Mouse (Mus musculus) right cerebral cortex, postnatal 4 days (tissue): Measurements from ENCODE around the gene Bpgm.

Experiments used
- DNase-seq: peaks from one replicate; pipeline ENCODE4 v3.0.0-alpha.2; 2022

The Bpgm gene

DNA sequence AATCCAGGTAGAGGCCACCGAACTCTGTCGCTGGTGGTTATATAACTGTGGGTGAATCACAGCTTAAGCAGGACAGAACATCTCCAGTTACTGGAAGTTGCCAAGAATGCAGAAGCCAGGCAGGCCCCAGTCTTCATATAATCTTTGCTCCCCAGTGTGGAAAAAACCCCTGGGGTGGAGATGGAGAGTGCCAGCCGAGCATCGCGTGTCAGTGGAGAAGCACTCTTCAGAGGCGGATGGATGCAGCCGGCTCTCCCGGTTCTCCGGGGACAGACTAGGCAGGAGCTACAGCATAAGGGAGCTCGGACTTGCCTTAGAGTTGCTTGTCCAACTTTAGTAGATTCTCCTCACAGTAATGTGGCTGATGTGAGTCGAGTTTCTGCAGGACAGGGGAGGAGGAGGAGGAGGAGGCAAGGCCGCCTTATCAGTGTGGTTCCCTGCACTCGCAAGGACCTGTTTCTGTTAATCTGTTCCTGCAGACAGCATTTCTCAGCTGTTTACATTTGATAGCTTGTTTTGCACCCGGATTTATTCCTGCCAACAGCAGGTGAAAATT lies 10.1 kb downstream of the Bpgm start:
- DNase-seq: no peak

DNA sequence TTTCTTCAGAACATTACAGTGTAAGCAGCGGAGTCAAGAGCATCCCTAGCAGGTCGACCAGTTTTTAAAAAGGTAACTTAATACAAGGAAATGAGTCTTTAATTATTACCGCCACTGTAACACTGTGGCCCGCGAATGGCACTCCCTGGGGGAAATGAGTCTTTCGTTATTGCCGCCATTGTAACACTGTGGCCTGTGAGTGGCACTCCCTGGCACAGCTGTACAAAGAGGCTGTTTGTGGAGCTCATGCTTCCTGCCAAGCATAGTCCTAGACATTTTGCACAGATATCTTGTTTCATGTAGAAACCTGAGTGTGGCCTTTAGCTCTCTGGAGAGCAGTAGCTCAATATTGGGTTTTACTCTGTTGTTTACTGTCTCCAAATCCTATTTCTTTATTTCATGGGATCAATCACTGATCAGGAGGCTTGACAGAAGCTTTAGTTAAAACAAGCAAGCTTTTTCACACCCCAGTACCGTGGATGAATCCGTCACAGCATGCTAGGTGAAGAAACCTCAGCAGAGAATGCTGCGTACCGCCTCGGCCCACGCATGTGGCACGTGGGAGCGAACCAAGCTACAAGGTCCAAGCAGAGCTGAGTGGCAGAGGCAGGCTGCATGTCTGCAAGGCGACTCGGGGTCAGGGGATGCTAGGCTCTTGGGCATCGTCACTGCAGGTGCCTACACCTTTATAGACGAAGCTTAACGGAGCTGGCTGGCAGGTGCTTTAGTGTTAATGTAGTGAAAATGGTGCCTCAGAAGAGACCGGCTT lies 17.5 kb downstream of the Bpgm start:
- no peak for DNase-seq

DNA sequence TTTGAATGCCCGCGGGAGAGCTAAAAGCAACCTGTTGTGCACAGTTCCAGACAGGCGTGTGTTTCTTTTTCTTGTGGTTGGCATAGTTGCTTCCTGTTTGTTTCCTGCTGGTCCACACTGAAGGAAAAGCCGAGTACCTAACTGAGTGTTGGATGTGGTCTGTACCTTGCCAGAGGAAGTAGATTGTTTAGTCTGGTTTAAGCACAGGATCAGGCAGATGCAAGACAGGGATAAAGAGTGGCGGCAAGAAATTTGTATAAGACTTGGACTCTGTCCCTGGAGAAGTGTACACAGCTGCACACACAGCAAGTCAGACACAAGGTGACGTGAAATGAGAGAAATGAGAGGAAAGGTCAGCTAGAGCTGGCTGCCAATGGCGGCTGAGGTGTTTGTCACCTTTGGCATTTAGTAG lies 19.1 kb downstream of the Bpgm start:
- DNase-seq: no peak

DNA sequence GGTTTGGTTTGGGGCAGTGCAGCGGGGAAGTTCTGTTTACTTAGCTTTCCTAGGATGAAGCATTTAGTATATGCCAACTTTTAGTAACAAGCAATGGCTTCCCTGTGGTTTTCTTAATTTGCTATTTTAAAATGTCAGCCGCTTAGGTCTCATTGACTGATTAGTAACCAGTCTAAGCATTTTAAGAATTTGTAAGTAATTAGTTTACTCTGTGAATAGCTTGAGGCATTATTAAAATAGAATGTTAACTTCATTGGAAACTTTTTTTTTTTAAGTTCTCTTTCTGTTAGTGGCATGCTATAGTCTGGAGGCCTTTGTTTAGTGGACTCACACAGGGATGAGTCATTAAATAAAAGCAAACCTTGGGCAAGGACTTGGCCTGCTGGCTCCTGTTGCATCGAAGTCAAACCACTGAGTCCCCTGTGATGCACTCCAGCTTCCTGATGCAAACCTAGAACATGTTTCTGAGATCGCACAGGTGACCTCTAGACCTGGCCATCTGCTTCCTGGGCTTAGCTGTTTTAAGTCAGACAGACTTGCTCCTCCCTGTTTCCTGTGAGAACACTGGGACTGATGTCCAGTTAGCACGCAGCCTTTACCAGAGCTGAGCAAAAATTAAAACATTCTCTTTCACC lies 22.1 kb downstream of the Bpgm start:
- no peak for DNase-seq

DNA sequence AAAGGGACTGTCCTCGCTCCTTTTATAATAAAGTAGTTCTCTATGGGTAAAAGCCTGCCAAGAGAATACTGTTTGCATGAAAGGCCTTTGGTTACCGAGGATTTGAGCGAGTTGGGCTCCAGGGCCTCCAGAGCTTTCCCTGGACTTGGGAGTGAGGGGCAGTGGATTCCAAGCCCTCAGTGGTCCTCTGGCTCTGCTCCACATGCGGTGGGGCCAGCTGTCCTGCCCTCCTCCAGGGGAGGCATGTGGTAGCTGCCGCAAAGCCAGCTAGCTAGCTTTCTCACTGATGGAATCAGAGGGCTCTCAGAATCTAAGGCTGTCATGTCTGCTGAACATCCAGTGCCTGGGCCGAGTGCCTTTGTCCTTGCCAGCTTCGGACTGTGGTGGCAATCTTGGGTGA lies 26.3 kb downstream of the Bpgm start:
- DNase-seq: no peak

DNA sequence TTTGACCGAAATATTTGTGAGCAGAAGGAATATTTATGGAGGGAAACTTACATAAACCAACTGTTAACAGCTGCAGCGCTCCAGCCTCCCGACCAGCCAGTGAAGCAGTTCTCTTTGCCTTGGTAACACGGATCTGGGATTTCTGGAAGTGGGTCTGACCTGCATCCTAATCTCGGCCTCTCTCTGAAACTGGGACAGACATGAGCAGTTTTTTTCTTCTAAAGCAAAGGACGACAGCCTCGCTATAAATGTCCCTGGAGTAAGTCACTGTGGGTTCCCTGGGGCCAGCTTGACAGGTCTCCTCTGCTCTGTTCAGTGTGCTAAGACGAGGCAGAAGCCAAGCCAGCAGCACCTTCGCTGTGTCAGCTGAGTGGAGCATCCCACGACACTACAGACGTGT lies 29.9 kb downstream of the Bpgm start:
- DNase-seq: no peak

DNA sequence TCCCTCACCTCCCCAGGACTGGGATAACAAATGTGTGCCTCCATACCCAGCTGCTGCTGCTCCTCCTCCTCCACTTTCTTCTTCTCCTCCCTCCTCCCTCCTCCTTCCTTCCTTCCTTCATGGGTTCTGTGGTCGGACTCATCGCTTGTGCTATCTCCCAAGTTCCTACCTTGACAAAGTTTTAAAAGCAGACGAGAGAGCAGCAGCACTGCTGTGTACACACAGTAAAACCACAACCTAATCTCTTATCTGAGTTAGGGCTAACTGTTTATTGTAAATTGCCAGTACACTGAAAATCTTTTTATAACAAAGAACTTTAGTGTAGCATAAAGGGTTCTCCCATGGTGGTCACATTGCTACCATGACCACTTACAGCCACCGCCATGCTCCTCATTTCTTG lies 31.6 kb downstream of the Bpgm start:
- DNase-seq: no peak

DNA sequence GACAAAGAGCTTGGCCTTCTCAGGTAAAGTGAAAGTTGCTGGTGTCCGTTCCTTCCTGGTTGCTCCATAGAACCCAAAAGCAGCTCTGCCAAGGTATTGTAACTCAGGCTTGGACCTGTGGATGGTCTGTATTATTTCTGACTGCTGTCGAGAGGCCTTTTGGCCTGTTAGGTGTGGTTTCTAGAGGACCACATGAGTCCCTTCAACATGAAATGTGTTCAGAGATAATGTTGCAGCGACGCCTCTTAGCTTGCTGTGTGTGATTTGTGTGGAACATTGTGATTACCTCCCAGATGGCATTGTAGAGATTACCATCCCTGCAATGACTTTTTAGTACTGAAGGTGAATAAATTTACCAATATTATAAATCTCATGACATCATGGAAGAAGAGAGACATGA lies 32.0 kb downstream of the Bpgm start:
- DNase-seq: no peak

DNA sequence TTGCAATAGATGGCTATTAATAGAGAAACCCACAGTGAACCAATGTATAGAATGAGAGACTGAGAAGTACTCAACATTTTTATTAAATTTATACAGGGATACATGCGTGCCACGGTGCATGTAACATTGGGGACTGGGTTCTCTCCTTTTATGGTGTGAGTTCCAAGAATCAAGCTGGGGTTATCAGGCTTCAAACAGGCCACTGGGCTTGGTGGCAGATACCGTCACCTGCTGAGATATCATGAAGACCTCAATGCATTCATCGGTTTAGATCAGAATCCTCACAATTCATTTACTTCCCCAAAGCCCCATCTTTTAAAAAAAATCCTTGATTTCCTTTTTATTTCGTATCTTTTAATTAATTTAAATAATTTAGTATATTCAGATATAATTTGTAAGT lies 34.3 kb downstream of the Bpgm start:
- no peak for DNase-seq

DNA sequence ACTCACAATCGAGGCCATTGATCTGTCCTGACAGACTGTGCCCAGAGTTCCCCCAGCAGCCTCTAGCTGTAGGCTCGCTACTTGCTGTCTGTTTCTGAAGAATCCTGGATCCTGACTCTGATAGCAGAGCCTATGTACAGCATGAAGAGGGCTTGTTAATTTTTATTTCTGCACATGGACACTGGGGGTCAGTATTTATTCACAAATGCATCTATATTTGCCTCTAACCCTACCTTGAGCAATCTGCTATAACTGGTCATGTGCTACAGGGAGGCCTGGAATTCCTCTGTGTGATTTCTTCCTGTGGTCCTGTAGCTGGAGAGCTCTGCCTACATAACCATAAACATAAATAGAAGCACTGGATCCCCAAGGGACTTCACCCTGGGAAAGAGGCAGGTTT lies 35.4 kb downstream of the Bpgm start:
- no peak for DNase-seq

DNA sequence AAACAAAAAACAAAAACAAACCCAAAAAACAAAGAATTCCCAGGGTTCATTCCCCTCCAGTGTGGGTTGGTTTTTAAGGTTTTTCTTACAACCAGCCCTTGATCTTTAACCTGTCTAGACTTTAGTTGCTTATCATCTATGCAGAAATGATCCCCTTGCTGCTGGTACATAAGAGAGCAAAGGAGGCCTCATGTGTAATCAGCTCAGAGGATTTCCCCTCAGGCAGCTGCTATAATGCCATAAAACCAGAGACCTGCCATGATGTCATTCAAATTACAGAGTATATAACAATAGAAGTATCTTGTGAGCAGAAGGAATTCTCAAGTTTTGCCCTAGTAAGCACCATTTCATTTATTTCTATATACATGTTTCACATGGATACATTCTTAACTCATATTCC lies 36.7 kb downstream of the Bpgm start:
- DNase-seq: no peak

DNA sequence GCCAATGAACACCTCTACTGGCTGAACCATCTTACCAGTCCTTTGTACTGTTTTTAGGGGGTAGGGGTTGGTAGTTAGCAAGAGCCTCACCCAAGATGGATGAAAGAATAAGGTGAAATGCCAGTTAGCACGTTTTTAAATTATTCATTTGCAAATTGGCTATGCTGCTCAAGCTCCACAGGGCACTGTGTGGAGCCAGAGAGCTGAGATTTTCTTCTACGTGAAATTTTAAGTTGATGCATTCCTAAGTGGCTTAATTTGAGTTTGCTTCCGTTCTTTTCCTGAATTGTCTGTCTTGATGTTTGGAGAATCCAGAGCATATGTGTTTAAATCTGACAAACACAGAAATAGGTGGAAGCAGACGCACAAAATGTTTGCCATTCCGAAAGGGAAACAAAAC lies 38.6 kb downstream of the Bpgm start:
- DNase-seq: peak; percentile 23

DNA sequence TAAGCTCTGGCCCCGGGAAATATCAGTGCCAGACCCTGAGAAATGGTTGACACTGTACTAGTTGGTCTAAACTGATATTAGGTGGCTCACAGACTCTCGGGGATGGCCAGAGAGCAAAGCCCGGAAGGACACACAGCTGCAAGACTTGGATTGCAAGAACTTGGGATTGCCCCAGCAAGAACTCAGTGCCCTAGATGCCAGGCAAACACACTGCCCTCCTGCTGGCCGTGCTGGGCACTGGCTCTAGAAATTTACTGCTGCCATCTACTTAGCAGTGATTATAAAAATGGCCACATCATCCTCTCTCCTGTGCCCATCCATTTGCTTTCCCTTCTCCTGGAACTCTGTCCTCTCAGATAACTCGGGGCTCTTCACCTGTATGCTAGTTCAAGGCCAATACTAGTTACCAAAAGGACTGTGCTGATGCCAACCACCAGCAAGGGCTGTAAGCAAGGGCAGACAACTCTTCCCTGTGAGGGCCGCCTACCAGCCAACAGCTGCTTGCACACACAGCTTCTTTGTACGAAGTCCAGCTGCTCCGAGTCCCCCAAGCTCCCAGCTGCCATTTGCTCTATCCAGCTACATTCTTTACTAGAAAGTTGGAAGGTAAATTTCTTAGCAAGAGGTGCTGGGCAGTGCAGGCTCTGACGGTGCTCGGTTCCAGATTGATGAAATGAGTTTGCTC lies 39.2 kb downstream of the Bpgm start:
- no peak for DNase-seq

DNA sequence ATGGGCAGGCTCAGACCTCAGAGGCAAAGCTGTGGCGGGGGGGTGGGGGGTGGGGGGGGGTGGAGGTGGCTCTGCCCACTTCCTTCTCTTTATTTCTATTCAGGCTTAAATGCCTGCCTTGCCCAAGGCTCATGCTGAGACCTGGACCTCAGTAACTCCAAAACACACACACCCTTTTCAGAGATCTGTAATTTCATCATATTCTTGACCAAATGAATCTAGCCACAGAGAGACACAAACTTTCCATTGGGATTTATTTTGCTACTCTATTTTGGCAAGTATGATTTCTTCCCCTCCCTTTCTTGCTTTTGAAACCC lies 39.7 kb downstream of the Bpgm start:
- DNase-seq: no peak

DNA sequence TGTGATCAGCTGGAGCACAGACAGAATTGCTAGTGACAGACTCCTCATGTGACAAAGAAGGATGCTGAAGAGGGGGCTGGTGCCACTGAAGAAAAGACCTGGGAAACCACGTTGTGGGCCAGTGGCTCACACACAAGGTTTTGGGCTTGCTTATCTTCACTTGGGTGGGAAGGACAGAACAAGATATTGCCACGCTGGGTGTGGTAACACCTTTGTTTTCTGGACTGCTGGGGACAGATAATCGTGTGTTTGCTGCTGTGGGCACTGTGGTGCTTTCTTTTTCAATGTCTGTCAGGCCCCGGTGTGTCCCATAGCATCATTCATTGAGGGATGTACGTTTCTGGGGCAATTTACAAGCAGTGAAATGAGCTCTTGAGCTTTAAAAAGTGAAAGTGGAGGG lies 41.7 kb downstream of the Bpgm start:
- DNase-seq: no peak

DNA sequence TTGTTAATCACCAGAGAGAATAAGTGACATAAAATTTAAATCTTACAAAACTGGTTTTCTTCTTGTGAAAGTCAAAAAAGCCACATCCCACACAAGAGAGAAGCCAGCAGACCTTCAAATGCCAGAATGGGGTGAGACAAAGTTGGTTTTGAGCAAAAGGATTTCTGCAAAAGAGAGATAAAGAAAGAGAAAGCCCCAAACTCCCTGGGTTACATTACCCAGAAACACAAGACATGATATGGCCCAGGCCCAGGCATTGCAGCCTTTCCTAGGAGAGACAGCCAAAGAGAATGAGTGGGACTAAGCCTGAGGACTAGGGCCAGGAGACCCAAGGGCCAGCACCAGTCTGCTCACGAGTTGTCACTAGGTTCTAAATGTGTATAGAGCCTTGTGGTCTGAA lies 43.1 kb downstream of the Bpgm start:
- DNase-seq: no peak

DNA sequence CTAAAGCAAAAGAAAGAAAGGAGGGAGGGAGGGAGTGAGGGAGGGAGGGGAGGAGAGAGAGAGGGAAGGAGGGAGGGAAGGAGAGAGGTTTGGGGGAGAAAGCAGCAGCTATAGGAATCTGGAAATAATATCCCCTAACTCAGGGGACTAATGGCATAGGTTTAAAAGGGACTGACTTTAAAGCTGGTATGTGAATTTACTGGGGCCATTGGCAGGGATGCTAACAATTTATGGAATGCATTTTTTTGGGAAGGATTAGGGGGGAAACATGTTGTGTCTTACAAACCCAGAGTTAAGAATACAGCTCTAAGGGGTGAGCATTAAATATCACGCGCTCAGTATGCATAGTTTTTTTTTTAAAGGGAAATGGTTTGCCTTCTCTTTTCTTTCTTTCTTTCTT lies 44.5 kb downstream of the Bpgm start:
- no peak for DNase-seq

DNA sequence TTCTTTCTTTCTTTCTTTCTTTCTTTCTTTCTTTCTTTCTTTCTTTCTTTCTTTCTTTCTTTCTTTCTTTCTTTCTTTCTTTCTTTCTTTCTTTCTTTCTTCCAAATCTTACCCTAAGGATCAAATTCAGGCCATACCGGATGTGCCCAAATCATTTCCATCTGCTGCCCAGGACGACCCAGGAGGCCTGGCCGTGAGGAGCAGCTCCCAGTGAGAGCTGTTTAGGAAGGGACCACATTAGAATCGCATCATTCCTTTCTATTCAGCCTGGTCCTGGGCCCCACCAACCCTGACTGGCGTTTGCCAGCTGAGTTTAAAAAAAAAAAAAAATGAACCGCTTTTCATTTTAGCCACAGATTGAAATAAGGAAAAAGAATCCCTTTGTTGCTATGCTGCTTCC lies 44.9 kb downstream of the Bpgm start:
- no peak for DNase-seq

DNA sequence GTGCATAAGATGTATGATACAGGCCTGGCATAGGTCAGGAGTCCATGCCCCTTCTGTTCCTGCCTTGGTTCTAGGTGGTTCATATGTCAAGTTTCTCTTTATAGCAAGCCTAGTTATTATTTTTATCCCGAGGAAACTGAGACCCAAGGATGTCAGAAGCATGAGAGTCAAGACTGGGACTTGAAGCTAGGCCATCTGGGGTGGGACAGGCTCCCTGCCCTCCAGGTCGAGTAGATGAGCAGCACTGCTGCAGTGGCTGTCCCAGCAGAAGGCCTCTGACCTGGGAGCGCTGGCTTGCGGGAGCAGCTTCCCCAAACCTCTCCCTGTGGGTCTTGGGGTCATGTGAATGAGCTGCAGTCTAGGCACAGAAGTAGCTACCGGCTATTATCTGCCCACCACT lies 47.5 kb downstream of the Bpgm start:
- no peak for DNase-seq

DNA sequence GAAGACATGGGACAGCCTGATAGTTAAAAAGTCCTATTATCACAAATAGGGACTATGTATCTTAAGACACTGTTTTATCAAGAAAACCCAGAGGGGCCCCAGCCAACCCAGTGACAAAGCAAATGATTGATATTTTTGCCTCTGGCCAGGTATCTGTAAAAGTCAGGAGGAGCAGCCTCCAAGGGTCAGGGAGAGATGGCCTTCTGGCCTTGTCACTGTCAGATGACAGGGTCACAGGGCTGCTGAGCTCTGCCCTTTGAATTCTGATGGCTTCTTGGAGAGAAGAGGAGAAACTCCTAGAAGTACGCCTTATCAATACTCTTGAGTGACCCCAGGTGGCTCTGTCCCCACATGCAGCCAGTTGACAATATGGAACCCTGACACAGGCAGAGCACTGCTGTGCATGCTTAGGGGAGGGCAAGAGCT lies 49.5 kb downstream of the Bpgm start:
- DNase-seq: no peak

DNA sequence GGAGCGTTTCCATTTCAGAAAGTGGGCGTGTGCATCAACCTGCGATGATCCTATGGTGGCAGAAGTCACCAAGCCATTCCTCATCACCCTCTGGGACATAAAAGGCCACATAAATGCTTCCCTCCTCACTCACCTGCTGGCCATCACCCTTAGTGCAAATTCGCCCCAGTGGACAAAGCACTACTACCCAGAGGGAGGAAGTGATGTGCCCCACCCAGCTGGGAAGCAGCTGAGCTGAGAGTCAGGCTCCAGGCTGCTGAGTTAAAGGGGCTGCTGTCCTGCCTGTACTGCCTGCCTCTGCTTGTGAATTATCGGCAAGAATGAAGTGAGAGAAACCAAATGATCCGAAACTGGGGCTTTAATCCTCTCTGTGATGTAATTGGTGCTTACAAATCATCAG lies 49.9 kb downstream of the Bpgm start:
- no peak for DNase-seq

DNA sequence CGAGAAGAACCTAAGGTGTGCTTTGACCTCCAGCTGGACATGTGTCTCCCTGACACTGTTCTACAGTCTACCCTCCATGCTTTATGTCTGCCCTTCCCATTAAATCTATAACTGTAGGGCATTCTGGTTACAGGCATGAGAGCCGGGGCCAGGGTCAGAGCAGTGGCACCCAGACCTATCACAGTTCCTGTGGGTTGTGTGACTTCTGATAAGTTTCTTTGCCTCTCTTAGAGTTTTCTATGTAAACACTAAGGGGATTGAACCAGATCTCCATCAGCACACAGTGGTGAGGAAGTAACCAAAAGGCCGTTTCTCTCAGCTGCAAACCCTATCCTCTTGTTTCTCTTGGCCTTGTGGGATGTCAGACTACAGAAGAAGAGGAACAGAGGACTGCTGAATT lies 50.4 kb downstream of the Bpgm start:
- DNase-seq: no peak

DNA sequence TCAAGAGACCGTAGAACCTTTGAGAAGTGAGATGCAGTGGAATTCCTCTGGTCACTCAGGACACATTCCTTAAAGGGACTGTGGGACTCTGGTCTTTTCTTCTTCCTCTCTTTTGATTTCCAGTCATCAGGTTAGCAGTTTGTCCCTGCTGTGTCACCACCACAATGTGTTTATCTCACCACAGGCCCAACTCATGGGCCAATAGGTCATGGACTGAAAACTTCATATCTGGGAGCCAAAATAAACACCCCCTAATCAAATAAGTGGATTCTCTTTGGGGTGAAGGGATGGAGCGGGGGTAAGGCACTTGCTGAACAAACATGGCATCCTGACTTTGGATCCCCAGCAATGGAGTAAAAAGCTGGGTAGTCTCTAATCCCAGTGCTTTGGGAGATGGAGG lies 52.1 kb downstream of the Bpgm start:
- DNase-seq: no peak

DNA sequence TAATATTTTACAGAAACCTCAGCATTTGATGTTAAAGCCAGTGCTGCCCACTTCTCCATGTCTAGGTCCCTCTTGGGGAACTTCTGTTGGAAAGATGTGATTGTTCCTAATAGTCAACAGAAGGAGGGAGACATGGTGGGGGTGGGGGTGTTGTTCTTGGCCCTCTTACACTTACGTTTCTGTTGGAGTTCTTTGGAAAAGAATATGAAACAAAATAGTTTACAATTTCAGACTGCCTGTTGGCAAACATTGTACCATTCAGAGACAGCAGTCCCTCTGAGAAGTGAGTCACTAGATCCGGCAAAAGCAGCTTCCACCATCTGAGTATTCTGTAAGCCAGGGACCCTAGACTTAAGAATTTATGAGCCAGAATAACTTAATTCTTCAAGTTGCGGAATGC lies 54.0 kb downstream of the Bpgm start:
- DNase-seq: no peak
